Mouse (Mus musculus): ENCODE data around the gene Gm20388. TPM values are rescaled to one million over a fixed set of nuclear protein-coding genes. Genes with fewer than 3 reads are reported as not detected.

The Gm20388 gene
- total RNA-seq, 2 experiments from 2014 or later, result 6.8 to 7.8 TPM

- no peak for DNase-seq
- intact Hi-C loops (cut with DNase I), result no loop called here
Observed at GRCm38 (mm10) chr8:120550937-120551676, 640.5 kb downstream of the Gm20388 start.

DNA sequence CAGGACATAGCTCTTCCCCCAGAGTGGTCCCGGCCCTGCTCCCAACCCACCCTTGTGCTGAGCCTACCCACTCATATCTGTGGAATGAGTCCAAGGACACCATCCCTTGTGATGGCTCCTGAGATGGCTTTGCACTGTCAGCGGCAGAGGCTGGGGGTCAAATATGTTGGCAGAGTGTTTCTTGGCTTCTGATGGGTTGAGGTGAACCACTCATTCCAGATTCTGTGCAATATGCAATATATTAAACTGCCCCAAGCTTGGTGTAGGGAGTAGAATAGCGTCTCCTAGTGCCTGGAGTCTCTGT lies 641.0 kb downstream of the Gm20388 start:
- DNase-seq, result no peak
- intact Hi-C loops (cut with DNase I), result no loop called here

DNA sequence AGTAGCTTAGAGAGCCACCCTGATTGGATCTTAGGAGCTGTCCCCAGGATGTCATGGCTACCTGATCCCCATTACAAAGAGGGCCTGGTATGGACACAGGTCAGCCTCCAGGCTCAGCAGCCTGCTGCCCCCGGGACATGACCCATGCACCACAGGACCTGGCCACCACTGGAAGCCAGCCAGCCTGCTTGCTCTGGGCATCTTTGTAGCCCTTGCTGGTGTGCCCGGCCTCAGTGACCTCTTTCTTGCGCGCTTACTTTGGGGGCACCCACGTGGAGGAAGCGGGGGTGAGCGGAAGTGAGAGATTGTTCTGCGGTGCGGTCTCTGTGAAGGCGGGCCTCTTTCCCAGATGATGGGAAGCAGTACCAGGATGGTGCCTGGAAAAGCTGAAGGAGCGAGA lies 641.9 kb downstream of the Gm20388 start:
- no peak for DNase-seq
- intact Hi-C loops (cut with DNase I), result no loop called here

DNA sequence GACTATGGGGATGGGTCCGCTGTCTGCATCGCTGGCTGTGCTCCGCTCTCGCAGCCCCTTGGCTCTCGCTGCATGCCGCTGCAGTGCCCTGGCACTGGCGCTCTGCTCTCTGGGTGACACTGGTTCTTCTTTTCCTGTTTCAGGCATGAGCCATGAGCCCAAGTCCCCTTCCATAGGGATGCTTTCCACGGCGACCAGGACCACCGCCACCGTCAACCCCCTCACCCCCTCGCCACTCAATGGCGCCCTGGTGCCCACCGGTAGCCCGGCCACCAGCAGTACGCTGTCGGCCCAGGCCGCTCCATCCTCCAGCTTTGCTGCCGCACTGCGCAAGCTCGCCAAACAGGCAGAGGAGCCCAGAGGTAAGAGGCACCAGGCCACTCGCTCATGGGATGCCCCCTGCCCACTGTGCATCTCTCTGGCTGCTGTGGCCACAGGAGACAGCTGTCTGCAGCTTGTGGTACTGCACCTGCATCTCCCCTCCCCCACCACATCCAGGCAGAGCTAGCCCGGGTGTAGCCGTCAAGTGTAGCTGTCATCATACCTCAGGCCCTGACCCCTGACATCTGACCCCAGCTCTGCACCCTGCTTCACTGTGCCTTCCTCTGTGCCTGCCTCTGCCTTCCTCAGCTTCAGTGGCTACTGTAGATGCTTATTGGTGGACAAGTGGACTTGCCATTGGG lies 642.9 kb downstream of the Gm20388 start:
- DNase-seq, result no peak
- intact Hi-C loops (cut with DNase I), result no loop called here

- intact Hi-C loops (cut with DNase I), result no loop called here
Observed at GRCm38 (mm10) chr8:120554466-120555039, 643.9 kb downstream of the Gm20388 start.

GRCm38 (mm10) chr8:120556198-120556892 lies 645.7 kb downstream of the Gm20388 start:
- intact Hi-C loops (cut with DNase I), result no loop called here
- no peak for DNase-seq

More at GRCm38 (mm10) chr8:120554466-120555039, 643.9 kb downstream of the Gm20388 start:
- DNase-seq, result no peak

GRCm38 (mm10) chr8:120557170-120557965 lies 646.7 kb downstream of the Gm20388 start:
- no peak for DNase-seq
- intact Hi-C loops (cut with DNase I), result no loop called here

DNA sequence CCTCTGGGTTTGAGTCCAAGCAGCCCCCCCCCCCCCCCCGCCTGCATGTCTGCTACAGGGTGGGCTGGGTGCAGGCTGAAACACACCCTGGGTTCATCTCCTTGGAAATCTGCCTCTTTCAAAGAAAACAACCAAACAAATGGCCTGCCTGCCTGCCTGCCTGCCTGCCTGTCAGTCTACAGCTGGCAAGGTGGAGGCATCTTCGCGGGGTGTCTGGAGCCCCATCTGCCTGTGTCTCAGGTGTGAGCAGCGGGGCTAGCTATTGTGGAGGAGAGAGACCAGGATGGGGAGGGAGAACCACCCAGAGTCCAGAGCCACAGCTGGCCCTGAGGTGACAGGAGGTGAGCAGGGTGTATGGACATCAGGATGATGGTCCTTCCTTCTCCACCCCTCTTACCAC lies 647.5 kb downstream of the Gm20388 start:
- intact Hi-C loops (cut with DNase I), result no loop called here
- DNase-seq, result no peak

GRCm38 (mm10) chr8:120559654-120560053 lies 649.0 kb downstream of the Gm20388 start:
- intact Hi-C loops (cut with DNase I), result no loop called here
- no peak for DNase-seq

GRCm38 (mm10) chr8:120560535-120560934 lies 649.9 kb downstream of the Gm20388 start:
- intact Hi-C loops (cut with DNase I), result no loop called here

GRCm38 (mm10) chr8:120561539-120562435 lies 651.1 kb downstream of the Gm20388 start:
- no peak for DNase-seq
- intact Hi-C loops (cut with DNase I), result no loop called here

More at GRCm38 (mm10) chr8:120560535-120560934, 649.9 kb downstream of the Gm20388 start:
- DNase-seq, result no peak

DNA sequence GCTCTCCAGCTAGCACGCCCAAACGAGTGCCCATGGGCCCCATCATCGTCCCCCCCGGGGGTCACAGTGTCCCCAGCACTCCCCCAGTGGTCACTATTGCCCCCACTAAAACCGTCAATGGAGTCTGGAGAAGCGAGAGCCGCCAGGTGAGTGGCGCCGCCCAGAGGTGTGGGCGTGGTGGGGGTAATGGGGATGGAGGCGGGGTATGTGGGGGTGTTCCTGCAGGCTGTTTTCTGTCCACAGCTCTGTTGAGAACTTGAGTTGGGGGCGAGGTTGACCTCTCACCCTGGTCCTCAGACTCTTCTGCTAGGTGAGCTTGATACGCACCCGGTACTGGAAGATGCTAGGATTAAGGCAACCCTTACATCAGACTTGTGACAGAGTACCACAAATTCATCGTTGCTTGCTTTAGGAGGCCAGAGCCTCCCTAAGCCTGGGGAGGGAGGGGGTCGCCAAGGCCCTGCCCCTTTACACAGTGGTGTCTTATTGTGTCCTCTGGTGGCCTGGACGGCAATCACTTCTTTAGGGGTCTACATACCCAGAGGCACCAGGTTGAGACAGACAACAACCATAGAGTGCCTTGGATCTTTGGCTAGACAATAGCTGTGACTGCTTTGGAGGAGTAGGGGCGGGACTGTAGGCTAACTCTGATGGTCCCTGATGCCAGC lies 652.2 kb downstream of the Gm20388 start:
- DNase-seq, result no peak
- intact Hi-C loops (cut with DNase I), result no loop called here

GRCm38 (mm10) chr8:120563348-120563724 lies 652.7 kb downstream of the Gm20388 start:
- intact Hi-C loops (cut with DNase I), result no loop called here
- DNase-seq, result no peak

DNA sequence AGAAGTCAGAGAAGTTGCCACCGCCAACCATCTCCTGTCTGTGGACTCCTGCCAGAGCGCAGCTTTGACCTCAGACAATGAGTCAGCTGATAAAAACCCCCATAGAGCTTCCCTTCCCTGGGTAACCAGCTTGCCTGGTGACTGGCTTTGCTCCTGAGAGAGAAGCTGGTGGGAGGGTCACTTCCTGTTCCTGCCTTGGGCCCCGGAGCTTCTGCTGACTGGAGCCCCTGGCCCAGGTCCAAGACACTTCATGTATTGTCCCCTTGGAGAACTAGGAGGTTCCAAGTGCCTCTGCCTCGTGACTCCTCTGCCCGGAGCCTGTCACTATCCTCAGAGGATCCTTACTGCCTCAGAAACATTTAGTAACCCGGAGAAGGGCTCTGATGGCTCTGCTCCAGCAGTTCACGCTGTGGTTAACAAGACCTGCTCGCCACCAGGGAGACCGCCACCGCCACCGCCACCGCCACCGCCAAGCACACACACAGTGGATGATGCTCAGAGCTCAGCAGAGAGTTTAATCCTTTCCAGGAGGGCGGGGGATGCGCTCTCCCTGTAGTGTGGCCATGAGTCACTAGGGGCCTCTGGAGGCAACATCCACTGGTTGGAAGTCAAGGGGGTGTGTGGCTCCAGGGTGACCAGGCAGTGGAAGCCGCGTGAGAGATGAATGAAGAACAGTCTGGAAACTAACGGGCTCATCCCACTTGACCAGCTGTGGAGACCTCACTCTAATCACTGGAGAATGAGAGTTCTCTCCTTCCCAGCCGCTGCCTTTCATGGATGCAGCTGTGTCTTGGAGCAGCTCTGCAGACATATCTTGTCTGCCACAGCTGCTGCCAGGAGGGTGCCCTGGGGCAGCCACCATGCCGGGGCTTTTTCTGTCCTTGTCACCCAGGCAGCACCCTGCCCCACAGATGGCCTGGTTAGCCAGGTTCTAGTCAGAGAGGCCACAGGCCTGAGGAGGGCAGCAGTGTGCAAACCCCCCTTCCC lies 653.5 kb downstream of the Gm20388 start:
- intact Hi-C loops (cut with DNase I), result no loop called here
- DNase-seq, result peak; percentile 75 to 81

DNA sequence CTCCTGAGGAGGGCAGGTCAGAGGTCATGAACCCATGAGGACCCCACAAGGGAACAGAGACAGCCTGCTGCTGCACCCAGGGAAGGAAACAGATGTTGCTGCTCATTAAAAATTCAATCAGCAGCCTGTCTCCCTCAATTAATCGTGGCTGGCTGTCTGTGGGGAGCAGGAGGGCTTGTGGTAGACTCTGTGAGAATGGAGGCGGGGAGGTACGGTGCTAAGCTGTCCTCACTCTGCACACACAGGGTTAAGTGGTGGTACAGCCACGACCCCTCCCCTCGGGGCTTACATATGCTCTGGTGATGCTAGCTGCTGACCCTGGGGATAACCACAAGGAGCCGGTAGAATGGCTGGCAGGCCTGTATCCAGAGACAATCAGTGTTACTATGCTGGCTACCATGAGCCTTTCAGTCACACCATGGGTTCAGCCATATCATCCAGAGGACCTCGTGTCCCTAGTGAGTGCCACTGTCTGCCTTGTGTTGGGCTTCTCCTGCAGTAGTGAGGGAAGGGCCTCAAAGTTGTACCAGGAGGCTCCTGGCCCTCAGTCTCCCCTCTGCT lies 654.6 kb downstream of the Gm20388 start:
- no peak for DNase-seq
- intact Hi-C loops (cut with DNase I), result no loop called here

GRCm38 (mm10) chr8:120566681-120567080 lies 656.0 kb downstream of the Gm20388 start:
- DNase-seq, result no peak
- intact Hi-C loops (cut with DNase I), result no loop called here

- DNase-seq, result no peak
- intact Hi-C loops (cut with DNase I), result no loop called here
Observed at GRCm38 (mm10) chr8:120567731-120568130, 657.1 kb downstream of the Gm20388 start.
